Mouse (Mus musculus) kidney, embryonic 15.5 days (tissue): Measurements from ENCODE around the gene Ptcd1. TPM values are rescaled to one million over a fixed set of nuclear protein-coding genes. Genes with fewer than 3 reads are reported as not detected.
"Not testable (repeated sequence)": the region's sequence is repeated elsewhere in the genome, so short reads cannot be mapped to it uniquely, and the experiment has no call there.

Experiments used
- ATAC-seq: fragments of 200-750 bp; cut with Nextera tagmentation; replicated peaks from 2 replicates; pipeline ENCODE4 v1.8.0; 2017; ENCODE audit warnings: moderate TSS enrichment; ENCODE audit not compliant: low FRiP score
- H3K27ac ChIP-seq: fragments of 300-500 bp; sonication (generic); 2 replicates; pipeline ENCODE4 v1.5.1; 2015; ENCODE audit warnings: mild to moderate bottlenecking, inconsistent platforms
- H3K27me3 ChIP-seq: fragments of 300-500 bp; sonication (generic); 2 replicates; pipeline ENCODE4 v1.6.1; 2015; ENCODE audit warnings: inconsistent platforms
- H3K36me3 ChIP-seq: fragments of 300-500 bp; sonication (generic); 2 replicates; pipeline ENCODE4 v1.6.1; 2015; ENCODE audit warnings: inconsistent platforms
- H3K4me1 ChIP-seq: fragments of 300-500 bp; sonication (generic); 2 replicates; pipeline ENCODE4 v1.6.1; 2015; ENCODE audit warnings: inconsistent platforms
- H3K4me2 ChIP-seq: fragments of 300-500 bp; sonication (generic); 2 replicates; pipeline ENCODE4 v1.6.1; 2015; ENCODE audit warnings: moderate library complexity, mild to moderate bottlenecking, inconsistent platforms
- H3K4me3 ChIP-seq: fragments of 300-500 bp; sonication (generic); replicated peaks from 2 replicates; pipeline ENCODE4 v1.5.1; 2015; ENCODE audit warnings: mild to moderate bottlenecking, inconsistent platforms
- H3K9ac ChIP-seq: fragments of 300-500 bp; sonication (generic); 2 replicates; pipeline ENCODE4 v1.6.1; 2015; ENCODE audit warnings: mild to moderate bottlenecking, inconsistent platforms
- H3K9me3 ChIP-seq: fragments of 300-500 bp; sonication (generic); replicated peaks from 2 replicates; pipeline ENCODE4 v1.6.1; 2016; ENCODE audit warnings: inconsistent platforms
- WGBS: fragments of 180-500 bp; shearing (Covaris S2); methylation state at CpG from one replicate; pipeline ENCODE4 v1.1.7; 2015; ENCODE audit warnings: mixed read lengths; 5-methylcytosine and 5-hydroxymethylcytosine counted together
- polyA plus RNA-seq: library from polyadenylated mRNA; unstranded; fragments of >200 nt; fragmentation: Nextera tagmentation; extraction: Ambion mirVana; gene quantifications from 2 replicates; pipeline ENCODE4 v1.2.1, GENCODE M21; 2015

Gene Ptcd1
- polyA plus RNA-seq, 1 experiment from 2014 or later, result 17.4 TPM

- Histone ChIP-seq H3K9me3 (no peaks in the 10 kb centered on the region), H3K4me2 (no peak overlapping the region), H3K27me3 (no peaks in the 10 kb centered on the region), H3K27ac (no peak overlapping the region), H3K4me1 (no peaks in the 10 kb centered on the region), H3K4me3 (no peak overlapping the region), H3K36me3 (peaks cover 99% of the 10 kb centered on the region), H3K9ac (no peak overlapping the region)
- WGBS, result 92% methylated on average over 6 of the region's 6 CpGs
- ATAC-seq, result no peak
Observed at GRCm38 (mm10) chr5:145149294-145149693, 17.6 kb downstream of the Ptcd1 start.

DNA sequence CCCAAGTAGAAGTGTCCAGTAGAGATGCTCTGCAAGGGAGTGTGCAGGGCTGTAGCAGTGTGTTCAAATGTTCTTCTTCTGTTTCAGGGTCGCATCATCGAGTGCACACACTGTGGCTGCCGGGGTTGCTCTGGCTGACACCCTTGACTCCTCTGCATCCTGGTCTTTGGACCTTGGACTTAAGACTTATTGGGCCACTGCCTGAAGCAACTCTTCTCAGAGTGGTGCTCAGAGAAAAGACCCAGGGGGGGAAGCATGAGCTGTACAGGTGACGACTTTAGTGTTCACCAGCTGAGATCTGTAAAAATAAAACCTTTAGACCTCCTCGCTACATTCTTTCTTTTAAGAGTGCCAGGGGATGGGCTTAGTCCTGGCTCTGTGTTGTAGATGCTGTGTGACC, 19.2 kb downstream of the Ptcd1 start:
- Histone ChIP-seq H3K27me3 (no peaks in the 10 kb centered on the region), H3K36me3 (peaks cover 100% of the 10 kb centered on the region), H3K4me3 (no peak overlapping the region), H3K4me1 (no peaks in the 10 kb centered on the region), H3K9ac (no peak overlapping the region), H3K9me3 (no peaks in the 10 kb centered on the region), H3K4me2 (no peak overlapping the region), H3K27ac (no peak overlapping the region)
- 85% methylated on average over 5 of the region's 5 CpGs for WGBS
- ATAC-seq, result no peak

DNA sequence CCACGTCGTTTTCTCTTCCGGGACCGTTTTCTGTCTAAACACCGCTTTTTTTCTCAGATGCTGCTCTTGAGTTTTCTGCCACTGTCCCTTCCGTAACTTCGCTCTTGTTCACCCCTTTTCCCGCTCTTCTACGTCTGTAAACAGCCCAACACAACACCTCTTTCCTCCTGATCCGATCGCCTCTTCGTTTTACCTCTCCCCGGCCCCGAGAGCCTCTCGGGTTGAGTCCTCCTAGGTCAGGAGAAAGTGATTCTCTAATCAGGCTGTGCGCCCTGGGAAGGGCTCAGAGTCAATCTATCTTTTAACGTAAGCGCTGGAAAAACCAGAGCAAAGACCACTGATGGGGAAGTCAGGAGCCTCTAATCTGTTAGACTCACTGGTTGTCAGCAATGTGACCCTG, 26.3 kb downstream of the Ptcd1 start:
- ATAC-seq, result no peak
- Histone ChIP-seq H3K27me3 (no peaks in the 10 kb centered on the region), H3K9ac (peak overlapping the region; percentile 86), H3K36me3 (peaks cover 62% of the 10 kb centered on the region), H3K4me3 (peak overlapping the region; percentile 78), H3K4me2 (peak overlapping the region; percentile 83), H3K27ac (peak overlapping the region; percentile 93), H3K9me3 (no peaks in the 10 kb centered on the region), H3K4me1 (peaks cover 31% of the 10 kb centered on the region)
- under 1% methylated on average over 18 of the region's 18 CpGs for WGBS

GRCm38 (mm10) chr5:145139571-145140519, 27.1 kb downstream of the Ptcd1 start, which contains the start of the genes Pdap1 and Bud31:
Pdap1 (minus strand) TSS chr5:145140238.
Bud31 (plus strand) TSS chr5:145140362.
- Histone ChIP-seq H3K9ac (peak within 1 kb of the TSS; percentile 86), H3K4me3 (peak within 1 kb of the TSS; percentile 78), H3K9me3 (no peaks in the 10 kb centered on the region), H3K27ac (peak within 1 kb of the TSS; percentile 93), H3K27me3 (no peaks in the 10 kb centered on the region), H3K4me1 (peaks cover 31% of the 10 kb centered on the region), H3K36me3 (peaks cover 61% of the 10 kb centered on the region), H3K4me2 (peak within 1 kb of the TSS; percentile 83)
- under 1% methylated on average over 81 of the region's 84 CpGs for WGBS
- peak; percentile 95 for ATAC-seq

- 10% methylated on average over 6 of the region's 6 CpGs for WGBS
- Histone ChIP-seq H3K4me1 (peaks cover 31% of the 10 kb centered on the region), H3K4me3 (peak overlapping the region; percentile 78), H3K9ac (peak overlapping the region; percentile 86), H3K4me2 (peak overlapping the region; percentile 83), H3K36me3 (peaks cover 61% of the 10 kb centered on the region), H3K27me3 (no peaks in the 10 kb centered on the region), H3K9me3 (no peaks in the 10 kb centered on the region), H3K27ac (no peak overlapping the region)
- ATAC-seq, result no peak
Observed at GRCm38 (mm10) chr5:145138836-145139235, 28.1 kb downstream of the Ptcd1 start.

DNA sequence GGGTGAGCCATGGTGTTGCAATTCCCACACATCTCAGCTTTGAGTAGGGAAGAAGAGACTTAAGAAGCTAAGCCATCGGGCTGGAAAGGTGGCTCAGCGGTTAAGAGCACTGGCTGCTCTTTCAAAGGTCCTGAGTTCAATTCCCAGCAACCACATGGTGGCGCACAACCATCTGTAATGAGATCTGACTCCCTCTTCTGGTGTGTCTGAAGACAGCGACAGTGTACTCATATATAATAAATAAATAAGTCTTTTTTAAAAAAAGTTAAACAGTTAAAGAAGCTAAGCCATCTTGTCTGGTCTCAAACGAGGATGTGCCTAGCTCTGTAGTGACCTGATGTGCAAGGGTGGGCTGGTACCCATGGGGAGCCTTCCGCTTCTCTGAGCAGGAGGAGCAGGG, 33.6 kb downstream of the Ptcd1 start:
- WGBS, result 90% methylated on average over 6 of the region's 6 CpGs

GRCm38 (mm10) chr5:145130995-145131394, 35.9 kb downstream of the Ptcd1 start:
- no peak for ATAC-seq
- H3K36me3 ChIP-seq, result peaks cover 98% of the 10 kb centered on the region
- no peaks in the 10 kb centered on the region for H3K4me1 ChIP-seq
- H3K9me3 ChIP-seq, result no peaks in the 10 kb centered on the region
- H3K4me2 ChIP-seq, result no peak overlapping the region
- H3K27me3 ChIP-seq, result no peaks in the 10 kb centered on the region
- no peak overlapping the region for H3K9ac ChIP-seq
- 94% methylated on average over 3 of the region's 3 CpGs for WGBS
- H3K4me3 ChIP-seq, result no peak overlapping the region
- H3K27ac ChIP-seq, result no peak overlapping the region

More for the DNA sequence above, 33.6 kb downstream of the Ptcd1 start:
- H3K36me3 ChIP-seq, result peaks cover 88% of the 10 kb centered on the region
- not testable (repeated sequence) for H3K4me3 ChIP-seq, H3K9ac ChIP-seq, H3K9me3 ChIP-seq, H3K27me3 ChIP-seq, H3K27ac ChIP-seq, H3K4me2 ChIP-seq, ATAC-seq, H3K4me1 ChIP-seq

GRCm38 (mm10) chr5:145130191-145130590, 36.7 kb downstream of the Ptcd1 start:
- no peak for ATAC-seq
- no peaks in the 10 kb centered on the region for H3K4me1 ChIP-seq
- peaks cover 99% of the 10 kb centered on the region for H3K36me3 ChIP-seq
- H3K4me2 ChIP-seq, result no peak overlapping the region
- no peak overlapping the region for H3K9ac ChIP-seq
- no peak overlapping the region for H3K4me3 ChIP-seq
- H3K27me3 ChIP-seq, result no peaks in the 10 kb centered on the region
- no peak overlapping the region for H3K27ac ChIP-seq
- no peaks in the 10 kb centered on the region for H3K9me3 ChIP-seq
- WGBS, result 83% methylated on average over 11 of the region's 11 CpGs

DNA sequence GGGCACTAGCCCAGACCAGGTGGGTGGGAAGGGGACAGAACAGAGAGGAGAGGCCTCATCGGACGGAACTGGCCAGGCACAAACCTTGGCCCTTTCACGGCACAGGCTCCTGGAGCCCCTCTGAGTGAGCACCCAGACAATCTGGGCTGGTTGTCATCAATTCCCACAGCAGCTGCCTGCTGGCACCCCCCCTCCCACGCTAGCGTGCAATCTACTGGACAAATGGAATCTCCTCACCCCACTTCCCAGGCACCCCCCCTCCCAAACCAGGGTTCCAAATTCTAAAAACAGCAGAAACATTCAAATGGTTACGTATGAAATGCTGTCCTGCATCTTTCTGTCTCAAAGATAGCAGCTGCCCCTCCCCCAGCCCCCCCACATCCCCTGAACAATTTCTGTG, 37.1 kb downstream of the Ptcd1 start:
- not testable (repeated sequence) for H3K9ac ChIP-seq, H3K4me3 ChIP-seq, ATAC-seq, H3K27ac ChIP-seq, H3K9me3 ChIP-seq, H3K4me1 ChIP-seq, H3K27me3 ChIP-seq, H3K4me2 ChIP-seq
- H3K36me3 ChIP-seq, result peaks cover 99% of the 10 kb centered on the region
- 86% methylated on average over 4 of the region's 6 CpGs for WGBS

DNA sequence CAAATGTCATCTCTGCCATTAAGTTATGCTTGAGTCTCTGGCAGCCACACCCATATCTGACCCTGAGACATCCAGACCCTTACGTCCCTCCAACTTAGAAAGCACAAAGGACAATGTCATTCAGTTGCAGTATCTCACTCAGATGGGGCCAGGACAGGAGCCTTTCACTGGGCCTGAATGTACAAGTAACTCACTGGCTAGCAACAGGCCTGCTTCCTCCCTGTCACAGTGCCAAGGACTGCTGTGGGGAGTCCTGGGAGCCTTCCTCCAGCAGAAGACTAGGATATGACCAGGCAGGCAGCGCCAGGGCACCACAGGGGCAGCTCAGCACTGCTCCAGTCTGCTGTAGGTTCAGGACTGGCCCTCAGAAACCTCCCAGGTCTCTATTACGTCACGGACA, 37.8 kb downstream of the Ptcd1 start:
- ATAC-seq, result no peak
- H3K4me1 ChIP-seq, result no peaks in the 10 kb centered on the region
- H3K4me3 ChIP-seq, result no peak overlapping the region
- no peaks in the 10 kb centered on the region for H3K9me3 ChIP-seq
- H3K9ac ChIP-seq, result no peak overlapping the region
- no peaks in the 10 kb centered on the region for H3K27me3 ChIP-seq
- H3K4me2 ChIP-seq, result no peak overlapping the region
- 90% methylated on average over 4 of the region's 4 CpGs for WGBS
- H3K36me3 ChIP-seq, result peaks cover 99% of the 10 kb centered on the region
- 0 out of 2 replicates have a peak overlapping the region, but pooled peaks have one; percentile 27 for H3K27ac ChIP-seq

GRCm38 (mm10) chr5:145126580-145126979, 40.3 kb downstream of the Ptcd1 start:
- ATAC-seq, result no peak
- H3K36me3 ChIP-seq, result peaks cover 97% of the 10 kb centered on the region
- H3K4me2 ChIP-seq, result no peak overlapping the region
- H3K4me1 ChIP-seq, result no peaks in the 10 kb centered on the region
- 95% methylated on average over 9 of the region's 9 CpGs for WGBS
- no peaks in the 10 kb centered on the region for H3K27me3 ChIP-seq
- no peak overlapping the region for H3K27ac ChIP-seq
- no peaks in the 10 kb centered on the region for H3K9me3 ChIP-seq
- no peak overlapping the region for H3K9ac ChIP-seq
- H3K4me3 ChIP-seq, result no peak overlapping the region

DNA sequence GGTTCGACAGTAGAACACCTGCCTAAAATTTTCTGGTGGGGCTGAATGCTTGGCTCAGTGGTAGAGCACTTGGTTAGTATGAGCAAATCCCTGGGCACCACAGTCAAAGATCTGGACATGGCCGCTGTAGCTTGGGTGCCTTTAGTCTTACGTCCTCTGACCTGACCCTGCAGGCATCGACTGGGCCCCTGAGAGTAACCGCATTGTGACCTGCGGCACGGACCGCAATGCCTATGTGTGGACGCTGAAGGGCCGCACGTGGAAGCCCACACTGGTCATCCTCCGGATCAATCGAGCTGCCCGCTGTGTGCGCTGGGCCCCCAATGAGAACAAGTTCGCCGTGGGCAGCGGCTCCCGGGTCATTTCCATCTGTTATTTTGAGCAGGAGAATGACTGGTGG, 43.5 kb downstream of the Ptcd1 start:
- Histone ChIP-seq H3K4me1 (peaks cover 16% of the 10 kb centered on the region), H3K36me3 (peaks cover 69% of the 10 kb centered on the region), H3K27me3 (no peaks in the 10 kb centered on the region), H3K9ac (no peak overlapping the region), H3K9me3 (no peaks in the 10 kb centered on the region), H3K4me2 (no peak overlapping the region), H3K4me3 (no peak overlapping the region), H3K27ac (no peak overlapping the region)
- ATAC-seq, result no peak
- 92% methylated on average over 19 of the region's 19 CpGs for WGBS
